7 mouse cellular contexts compared by ENCODE assay signal in genomic region chr5:3648206-3648848, GRCm38 (mm10). TPM values are rescaled to one million over a fixed set of nuclear protein-coding genes. Genes with fewer than 3 reads are reported as not detected.
DNase-seq lines count a peak whose midpoint lies in the region; ATAC-seq and TF ChIP-seq lines count a peak whose summit lies in the region.

No protein-coding gene starts in this region.

- DNase-seq in lung, adult 2 months: no peak
- DNase-seq in lung, postnatal 25 days (ENCODE audit: low spot score): no peak
- DNase-seq in forebrain, postnatal 0 days: no peak
- no peak for DNase-seq in limb, embryonic 14.5 days (ENCODE audit: low spot score)
- no peak for DNase-seq in frontal cortex, postnatal 14 days (ENCODE audit: low spot score in 2 of 2)

- 43% methylated on average over 4 of the region's 4 CpGs for WGBS in lung, adult 2 months
- WGBS in forebrain, postnatal 0 days: 51% methylated on average over 4 of the region's 4 CpGs
- WGBS in limb, embryonic 14.5 days: 42% methylated on average over 4 of the region's 4 CpGs
- 44% methylated on average over 4 of the region's 4 CpGs for WGBS in stomach, embryonic 14.5 days

- H3K4me3 ChIP-seq in lung, adult 2 months (replicated peaks; ENCODE audit: extremely low read depth, low read depth, low read length): peak overlapping the region; percentile 49
- H3K4me3 ChIP-seq in forebrain, postnatal 0 days (ENCODE audit: low read depth, low read length): peak overlapping the region; percentile 82
- H3K4me3 ChIP-seq in limb, embryonic 14.5 days (replicated peaks; ENCODE audit: low read length): peak overlapping the region; percentile 94
- peak overlapping the region; percentile 98; the same call in 1 of the 2 replicates for H3K4me3 ChIP-seq in stomach, embryonic 14.5 days (ENCODE audit: low read depth, low read length)

- no peak; the same call in 1 of the 2 replicates for ATAC-seq in forebrain, postnatal 0 days
- ATAC-seq in limb, embryonic 14.5 days (ENCODE audit: low FRiP score, low read depth): no peak
- ATAC-seq in stomach, embryonic 14.5 days (ENCODE audit: insufficient number of reproducible peaks, insufficient read depth, low FRiP score, low read depth): no peak
- ATAC-seq in activated CD4-positive, CD25-positive, alpha-beta regulatory T cell, adult 4 months: no peak

- peaks cover 2% of the 10 kb centered on the region for H3K36me3 ChIP-seq in forebrain, postnatal 0 days (ENCODE audit: insufficient read depth)
- peaks cover 13% of the 10 kb centered on the region for H3K36me3 ChIP-seq in limb, embryonic 14.5 days (ENCODE audit: control insufficient read depth, insufficient read depth, low read length)
- H3K36me3 ChIP-seq in stomach, embryonic 14.5 days (ENCODE audit: control insufficient read depth, insufficient read depth, low read length): peaks cover 11% of the 10 kb centered on the region

- peaks cover 2% of the 10 kb centered on the region; the same call in 1 of the 2 replicates for H3K4me1 ChIP-seq in lung, adult 2 months (ENCODE audit: control insufficient read depth, insufficient read depth, low read length)
- H3K4me1 ChIP-seq in forebrain, postnatal 0 days (ENCODE audit: insufficient read depth): no peaks in the 10 kb centered on the region
- H3K4me1 ChIP-seq in limb, embryonic 14.5 days (ENCODE audit: control insufficient read depth, insufficient read depth, low read length): peaks cover 6% of the 10 kb centered on the region; the same call in 1 of the 2 replicates
- peaks cover 4% of the 10 kb centered on the region; the same call in 1 of the 2 replicates for H3K4me1 ChIP-seq in stomach, embryonic 14.5 days (ENCODE audit: control insufficient read depth, insufficient read depth, low read length)

- H3K27me3 ChIP-seq in forebrain, postnatal 0 days (ENCODE audit: insufficient read depth, low read length): no peaks in the 10 kb centered on the region
- no peaks in the 10 kb centered on the region for H3K27me3 ChIP-seq in limb, embryonic 14.5 days (ENCODE audit: control insufficient read depth, insufficient read depth, low read length)
- no peaks in the 10 kb centered on the region for H3K27me3 ChIP-seq in stomach, embryonic 14.5 days (ENCODE audit: control insufficient read depth, insufficient read depth, low read length)

- no peak for TF ChIP-seq CTCF in lung, adult 2 months (IDR thresholded peaks at IDR 0.05; ENCODE audit: insufficient read depth, low read length)
- no peak for TF ChIP-seq CTCF in forebrain, postnatal 0 days (IDR thresholded peaks at IDR 0.05; ENCODE audit: low read depth)

- no peak overlapping the region for H3K27ac ChIP-seq in forebrain, postnatal 0 days (ENCODE audit: low read depth, low read length)
- H3K27ac ChIP-seq in limb, embryonic 14.5 days (replicated peaks; ENCODE audit: low read depth, low read length): no peak overlapping the region
- H3K27ac ChIP-seq in stomach, embryonic 14.5 days (ENCODE audit: low read length): no peak overlapping the region

- H3K9ac ChIP-seq in forebrain, postnatal 0 days: no peak overlapping the region
- H3K9ac ChIP-seq in limb, embryonic 14.5 days (ENCODE audit: low read depth, low read length, severe bottlenecking): no peak overlapping the region
- no peak overlapping the region for H3K9ac ChIP-seq in stomach, embryonic 14.5 days (replicated peaks; ENCODE audit: low read depth, low read length)

- TF ChIP-seq POLR2A in lung, adult 2 months (IDR thresholded peaks at IDR 0.05; ENCODE audit: borderline replicate concordance, extremely low read depth, low read depth, low read length): no peak
- TF ChIP-seq POLR2A in limb, embryonic 14.5 days (IDR thresholded peaks at IDR 0.05; ENCODE audit: borderline replicate concordance, extremely low read depth, insufficient read depth, insufficient read length): no peak

- no peaks in the 10 kb centered on the region for H3K9me3 ChIP-seq in forebrain, postnatal 0 days (ENCODE audit: low read length)
- H3K9me3 ChIP-seq in limb, embryonic 14.5 days (ENCODE audit: control insufficient read depth, low read length): no peaks in the 10 kb centered on the region
- H3K9me3 ChIP-seq in stomach, embryonic 14.5 days (ENCODE audit: control insufficient read depth, low read depth, low read length): no peaks in the 10 kb centered on the region

- peak overlapping the region; percentile 66; the same call in 1 of the 2 replicates for H3K4me2 ChIP-seq in forebrain, postnatal 0 days (ENCODE audit: low read depth)
- peak overlapping the region; percentile 43 for H3K4me2 ChIP-seq in limb, embryonic 14.5 days (replicated peaks; ENCODE audit: low read depth, low read length, severe bottlenecking)
- peak overlapping the region; percentile 72; the same call in 1 of the 2 replicates for H3K4me2 ChIP-seq in stomach, embryonic 14.5 days (replicated peaks; ENCODE audit: low read depth, low read length)

RNA-seq across cellular contexts. Expression of gene Tmbim7, which starts 2.7 kb away (rescaled TPM):
- polyA plus RNA-seq in lung, adult 2 months (2012; rRNA removed): not detected in 2 replicates
- total RNA-seq in forebrain, postnatal 0 days (2014; rRNA removed): not detected in 2 replicates
- polyA plus RNA-seq in forebrain, postnatal 0 days (2015; fragmentation: Nextera tagmentation; extraction: Ambion mirVana): not detected in 2 replicates
- not detected in 2 replicates for polyA plus RNA-seq in limb, embryonic 14.5 days (2012; rRNA removed)
- 0.19 TPM in 1 of 2 replicates, not detected in the other for polyA plus RNA-seq in limb, embryonic 14.5 days (2014; fragmentation: Nextera tagmentation; extraction: Ambion mirVana)
- polyA plus RNA-seq in stomach, embryonic 14.5 days (2014; fragmentation: Nextera tagmentation; extraction: Ambion mirVana): not detected in 2 replicates
- under 1 TPM in 1 of 2 experiments, not detected in 1; 0.34 TPM for polyA plus RNA-seq in activated CD4-positive, CD25-positive, alpha-beta regulatory T cell, adult 4 months (2017; shearing (Covaris generic))

RNA-seq across cellular contexts. Expression of gene Gatad1, which starts 8.7 kb away (rescaled TPM):
- polyA plus RNA-seq in lung, adult 2 months (2012; rRNA removed): 36.1 and 39.0 TPM in 2 replicates
- 109 and 120 TPM in 2 replicates for total RNA-seq in forebrain, postnatal 0 days (2014; rRNA removed)
- polyA plus RNA-seq in forebrain, postnatal 0 days (2015; fragmentation: Nextera tagmentation; extraction: Ambion mirVana): 77.6 and 79.0 TPM in 2 replicates
- polyA plus RNA-seq in limb, embryonic 14.5 days (2012; rRNA removed): 48.3 and 60.5 TPM in 2 replicates
- 66.8 and 67.8 TPM in 2 replicates for polyA plus RNA-seq in limb, embryonic 14.5 days (2014; fragmentation: Nextera tagmentation; extraction: Ambion mirVana)
- 73.9 and 76.3 TPM in 2 replicates for polyA plus RNA-seq in stomach, embryonic 14.5 days (2014; fragmentation: Nextera tagmentation; extraction: Ambion mirVana)
- polyA plus RNA-seq in activated CD4-positive, CD25-positive, alpha-beta regulatory T cell, adult 4 months (2017; shearing (Covaris generic)): 10 to 100 TPM; 29.7 to 39.0 TPM

RNA-seq across cellular contexts. Expression of gene Rbm48, which starts 51.9 kb away (rescaled TPM):
- polyA plus RNA-seq in lung, adult 2 months (2012; rRNA removed): 3.7 and 4.4 TPM in 2 replicates
- 16.2 and 19.8 TPM in 2 replicates for total RNA-seq in forebrain, postnatal 0 days (2014; rRNA removed)
- 19.1 and 19.6 TPM in 2 replicates for polyA plus RNA-seq in forebrain, postnatal 0 days (2015; fragmentation: Nextera tagmentation; extraction: Ambion mirVana)
- polyA plus RNA-seq in limb, embryonic 14.5 days (2012; rRNA removed): 10.3 and 11.5 TPM in 2 replicates
- polyA plus RNA-seq in limb, embryonic 14.5 days (2014; fragmentation: Nextera tagmentation; extraction: Ambion mirVana): 12.5 and 13.0 TPM in 2 replicates
- polyA plus RNA-seq in stomach, embryonic 14.5 days (2014; fragmentation: Nextera tagmentation; extraction: Ambion mirVana): 16.9 and 17.3 TPM in 2 replicates
- polyA plus RNA-seq in activated CD4-positive, CD25-positive, alpha-beta regulatory T cell, adult 4 months (2017; shearing (Covaris generic)): 10 to 100 TPM; 22.0 to 24.1 TPM

RNA-seq across cellular contexts. Expression of gene Pex1, which starts 52.5 kb away (rescaled TPM):
- 3.8 and 7.1 TPM in 2 replicates for polyA plus RNA-seq in lung, adult 2 months (2012; rRNA removed)
- 16.7 and 20.3 TPM in 2 replicates for total RNA-seq in forebrain, postnatal 0 days (2014; rRNA removed)
- polyA plus RNA-seq in forebrain, postnatal 0 days (2015; fragmentation: Nextera tagmentation; extraction: Ambion mirVana): 10.5 and 16.6 TPM in 2 replicates
- polyA plus RNA-seq in limb, embryonic 14.5 days (2012; rRNA removed): 17.8 and 21.8 TPM in 2 replicates
- 14.5 and 15.4 TPM in 2 replicates for polyA plus RNA-seq in limb, embryonic 14.5 days (2014; fragmentation: Nextera tagmentation; extraction: Ambion mirVana)
- 19.2 and 19.8 TPM in 2 replicates for polyA plus RNA-seq in stomach, embryonic 14.5 days (2014; fragmentation: Nextera tagmentation; extraction: Ambion mirVana)
- polyA plus RNA-seq in activated CD4-positive, CD25-positive, alpha-beta regulatory T cell, adult 4 months (2017; shearing (Covaris generic)): 10 to 100 TPM; 13.3 to 13.9 TPM
